Mouse (Mus musculus) right cerebral cortex, postnatal 4 days (tissue): ENCODE data around the gene Plxna4.
A peak's percentile ranks its signal among the peaks of the same experiment; 100 is the strongest.
"Not testable (repeated sequence)": the region's sequence is repeated elsewhere in the genome, so short reads cannot be mapped to it uniquely, and the experiment has no call there.

Source experiments
- DNase-seq: peaks from one replicate; pipeline ENCODE4 v3.0.0-alpha.2; 2022

Gene Plxna4

GRCm38 (mm10) chr6:32533962-32534740 is 53.8 kb downstream of the Plxna4 start:
- DNase-seq, result no peak

DNA sequence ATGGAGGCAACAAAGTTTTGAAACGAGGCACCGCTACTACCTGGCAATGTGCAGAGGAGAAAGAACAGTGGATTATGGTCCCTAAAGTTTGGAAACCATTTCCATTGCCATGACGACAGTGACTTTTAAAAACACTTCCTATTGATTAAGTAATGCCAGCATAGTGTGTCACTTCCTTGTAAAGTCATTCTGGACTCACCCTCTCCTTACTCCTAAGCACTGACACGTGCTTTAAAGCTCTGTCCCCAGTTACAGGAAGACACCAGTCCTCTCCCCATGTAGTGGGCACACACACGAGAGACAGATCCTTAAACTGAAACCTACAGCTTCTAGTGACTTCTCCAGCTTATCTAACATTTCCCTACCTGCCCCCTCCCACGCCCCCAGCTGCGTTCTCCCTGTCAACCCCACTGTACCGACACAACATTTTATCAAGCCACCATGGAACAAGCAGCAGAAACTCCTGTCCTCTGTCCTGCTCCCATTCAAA is 59.9 kb downstream of the Plxna4 start:
- DNase-seq, result no peak

DNA sequence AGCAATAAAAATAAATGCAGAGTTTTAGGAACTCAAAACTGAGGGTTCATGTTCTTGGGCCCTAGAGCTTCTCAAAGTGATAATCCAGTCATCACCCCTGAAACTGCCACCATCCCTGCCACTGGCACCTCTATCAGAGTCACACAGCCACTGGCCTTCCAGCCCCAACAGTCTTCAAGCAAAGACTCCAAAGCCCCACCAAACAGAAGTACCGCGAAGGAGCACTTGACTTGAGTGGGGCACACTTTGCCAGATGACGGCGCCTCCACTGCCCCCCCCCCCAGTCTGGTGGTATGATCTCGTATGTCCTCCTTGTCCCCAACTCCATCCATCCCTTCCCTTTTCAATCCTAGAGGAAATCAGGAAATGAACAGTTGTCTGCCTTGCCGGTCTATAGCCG is 60.5 kb downstream of the Plxna4 start:
- DNase-seq, result no peak

DNA sequence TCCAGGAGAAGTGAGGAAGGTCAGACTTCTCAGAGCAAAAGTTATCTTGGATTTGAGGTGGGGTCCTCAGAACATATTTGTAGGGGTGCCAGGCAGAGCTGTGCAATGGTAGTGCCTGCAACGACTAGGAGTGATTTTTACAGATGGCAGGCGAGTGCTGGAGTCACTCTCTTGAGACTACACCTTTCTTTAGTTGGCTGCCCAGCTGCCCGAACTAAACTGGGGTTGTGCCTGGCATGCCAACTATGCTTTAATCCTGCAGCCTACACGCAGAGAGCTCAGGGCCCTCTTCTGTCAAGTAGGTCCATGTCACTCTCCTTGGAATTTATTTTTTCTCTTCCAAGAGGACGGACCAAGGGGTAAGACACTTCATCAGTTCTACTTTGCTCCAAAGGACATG is 61.2 kb downstream of the Plxna4 start:
- no peak for DNase-seq

DNA sequence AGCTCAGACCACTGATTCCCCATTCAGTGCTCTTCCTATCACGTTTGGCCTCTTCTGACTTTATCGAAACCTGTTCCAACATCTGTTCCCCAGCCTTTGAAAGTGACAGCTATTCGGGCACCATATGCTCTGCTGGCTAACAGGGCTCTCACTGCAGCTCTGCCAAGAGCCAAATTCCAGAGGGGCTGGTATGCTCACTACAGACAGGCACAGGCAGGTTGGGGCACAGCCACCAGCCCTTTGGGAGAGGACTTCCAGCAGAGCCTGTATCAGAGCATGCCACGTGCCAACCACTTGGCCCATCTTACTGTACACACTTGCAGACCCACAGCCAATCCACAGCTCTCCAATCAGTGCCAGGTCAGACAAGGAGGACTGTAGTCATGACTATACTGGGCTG is 67.9 kb downstream of the Plxna4 start:
- no peak for DNase-seq

DNA sequence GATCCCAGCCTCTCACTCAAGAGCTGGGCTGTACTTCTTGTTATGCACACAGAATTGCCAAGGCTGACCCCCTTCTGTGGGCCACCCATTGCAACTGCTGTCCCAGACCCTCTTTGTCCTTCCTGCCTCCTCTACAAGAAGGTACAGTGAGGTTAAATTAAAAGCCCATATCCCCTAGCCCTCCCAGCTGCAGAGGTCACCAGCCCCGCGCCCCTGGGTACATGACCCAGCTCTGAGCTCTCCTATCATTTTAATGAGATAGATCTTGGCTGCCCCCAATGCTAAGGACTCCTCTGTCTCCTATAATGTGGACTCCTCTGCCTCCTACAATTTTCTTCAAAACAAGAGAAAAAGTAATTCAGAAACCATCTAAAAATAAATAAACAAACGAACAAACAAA is 69.4 kb downstream of the Plxna4 start:
- DNase-seq, result no peak

DNA sequence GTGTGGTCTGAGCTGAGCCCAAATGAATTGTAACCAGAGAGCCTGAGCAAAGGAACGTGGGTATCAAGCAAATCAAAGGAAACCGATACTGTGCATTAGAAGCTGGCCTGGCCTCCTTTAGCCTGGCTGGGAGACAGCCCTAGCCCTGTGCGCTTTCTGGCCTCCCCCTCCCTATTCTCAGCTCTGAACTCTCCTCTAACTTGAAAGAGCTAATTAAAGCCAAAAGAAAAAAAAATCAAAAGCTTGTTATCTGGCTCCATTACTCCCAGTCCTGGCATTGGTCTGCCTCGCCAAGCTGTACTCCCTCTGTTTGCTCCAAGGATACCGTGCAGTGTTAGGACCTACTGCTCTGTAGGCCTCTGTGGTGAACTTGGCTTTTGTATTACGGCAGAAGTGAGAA is 73.9 kb downstream of the Plxna4 start:
- no peak for DNase-seq

DNA sequence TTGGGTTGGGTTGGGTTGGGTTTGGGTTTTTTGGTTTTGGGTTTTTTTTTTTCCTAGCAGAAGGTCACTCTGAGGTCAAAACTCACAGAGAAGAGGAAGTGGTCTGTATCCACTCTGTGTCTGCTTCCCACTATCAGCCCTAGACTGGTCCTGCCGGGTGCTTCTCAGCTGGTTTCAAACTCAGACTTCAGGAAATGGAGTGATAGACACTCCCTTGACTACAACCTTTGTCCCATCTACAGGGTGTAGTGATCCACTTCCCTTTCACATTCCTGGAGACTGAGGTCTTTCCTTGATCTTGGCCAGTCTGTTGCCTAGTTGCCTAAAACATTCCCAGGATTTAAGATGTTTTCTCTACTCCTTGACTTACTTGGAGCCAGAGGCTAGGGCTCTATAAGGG is 76.0 kb downstream of the Plxna4 start:
- no peak for DNase-seq

DNA sequence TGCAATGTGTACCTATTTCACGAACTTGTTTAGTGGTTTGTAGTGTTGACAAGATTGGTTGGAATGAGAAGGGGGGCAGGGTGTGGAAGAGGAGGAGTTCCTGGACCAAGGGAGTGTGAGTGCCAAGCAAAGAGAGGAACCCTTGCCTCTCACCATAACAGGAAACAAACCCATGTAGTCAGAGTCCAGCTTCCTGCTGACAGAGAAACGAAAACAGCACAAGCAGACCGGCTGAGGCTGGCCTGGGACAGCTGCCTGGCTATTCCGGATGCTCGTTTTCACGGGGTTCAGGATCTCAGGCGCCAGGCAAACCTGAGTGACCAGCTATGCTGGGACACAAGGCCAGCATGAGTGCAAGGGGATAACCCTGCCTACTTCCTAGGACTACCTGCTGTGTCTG is 77.1 kb downstream of the Plxna4 start:
- no peak for DNase-seq

DNA sequence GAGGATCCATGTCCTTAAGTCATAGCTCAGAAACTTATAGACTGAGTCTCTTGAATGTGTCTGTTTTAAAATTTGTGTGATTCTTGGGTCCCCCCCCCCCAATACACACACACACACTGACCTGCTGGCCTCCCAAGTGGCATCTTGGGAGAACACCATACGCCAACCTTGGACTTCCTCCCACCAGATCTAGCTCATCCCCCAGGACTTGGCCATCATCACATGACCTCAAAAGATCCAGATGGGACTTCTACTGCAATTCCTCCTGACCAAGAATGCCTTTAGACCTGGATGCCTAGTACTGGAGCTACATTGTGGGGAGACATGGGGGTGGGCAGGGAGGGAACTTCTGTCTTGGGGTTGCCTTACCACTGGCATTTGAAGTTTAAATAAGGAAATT is 77.5 kb downstream of the Plxna4 start:
- no peak for DNase-seq

GRCm38 (mm10) chr6:32509046-32509445 is 78.9 kb downstream of the Plxna4 start:
- DNase-seq, result no peak

DNA sequence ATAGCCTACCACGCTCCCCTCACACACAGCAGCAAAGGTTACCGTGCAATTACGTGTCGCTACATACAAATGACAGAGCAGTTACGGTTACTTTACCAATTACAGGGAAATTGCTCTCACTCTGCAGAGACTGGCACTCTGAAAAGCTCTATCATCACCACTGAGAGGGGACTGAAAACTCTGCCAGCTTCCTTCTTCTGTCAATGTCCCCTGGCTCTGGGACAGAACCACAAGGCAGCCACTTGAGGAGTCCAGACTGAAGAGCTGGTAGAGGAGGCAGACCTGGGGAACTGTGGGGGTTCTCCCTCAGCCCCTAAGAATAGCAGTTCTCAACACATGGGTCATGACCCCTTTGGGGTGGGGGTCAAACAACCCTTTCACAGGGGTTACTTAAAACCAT is 83.0 kb downstream of the Plxna4 start:
- no peak for DNase-seq

DNA sequence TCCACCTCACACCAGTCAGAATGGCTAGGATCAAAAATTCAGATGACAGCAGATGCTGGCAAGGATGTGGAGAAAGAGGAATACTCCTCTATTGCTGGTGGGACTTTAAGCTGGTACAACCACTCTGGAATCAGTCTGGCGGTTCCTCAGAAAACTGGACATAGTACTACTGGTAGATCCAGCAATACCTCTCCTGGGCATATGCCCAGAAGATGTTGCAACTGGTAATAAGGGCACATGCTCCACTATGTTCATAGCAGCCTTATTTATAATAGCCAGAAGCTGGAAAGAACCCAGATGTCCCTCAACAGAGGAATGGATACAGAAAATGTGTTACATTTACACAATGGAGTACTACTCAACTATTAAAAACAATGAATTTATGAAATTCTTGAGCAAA is 86.8 kb downstream of the Plxna4 start:
- not testable (repeated sequence) for DNase-seq

DNA sequence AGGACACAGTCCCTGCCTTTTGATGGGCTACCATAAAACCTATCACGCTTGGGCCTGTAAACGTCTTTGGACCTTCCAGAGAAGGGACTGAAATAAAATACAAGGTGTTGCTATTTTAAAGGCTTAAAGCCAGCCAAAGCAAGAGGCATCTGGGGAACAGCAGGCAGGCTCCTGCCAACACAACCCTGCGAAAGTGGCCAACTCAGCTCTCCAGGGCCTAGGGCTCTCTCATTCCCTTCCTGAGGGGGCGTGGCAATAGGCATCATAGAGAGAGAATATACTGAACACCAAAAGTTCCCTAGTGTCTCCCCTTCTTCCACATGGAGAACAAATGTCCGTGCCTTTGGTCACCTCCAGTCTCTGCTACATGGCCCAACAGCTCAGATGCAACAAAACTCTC is 89.9 kb downstream of the Plxna4 start:
- no peak for DNase-seq

GRCm38 (mm10) chr6:32496109-32496508 is 91.9 kb downstream of the Plxna4 start:
- no peak for DNase-seq

- DNase-seq, result no peak
Observed at GRCm38 (mm10) chr6:32495532-32495931, 92.5 kb downstream of the Plxna4 start.

DNA sequence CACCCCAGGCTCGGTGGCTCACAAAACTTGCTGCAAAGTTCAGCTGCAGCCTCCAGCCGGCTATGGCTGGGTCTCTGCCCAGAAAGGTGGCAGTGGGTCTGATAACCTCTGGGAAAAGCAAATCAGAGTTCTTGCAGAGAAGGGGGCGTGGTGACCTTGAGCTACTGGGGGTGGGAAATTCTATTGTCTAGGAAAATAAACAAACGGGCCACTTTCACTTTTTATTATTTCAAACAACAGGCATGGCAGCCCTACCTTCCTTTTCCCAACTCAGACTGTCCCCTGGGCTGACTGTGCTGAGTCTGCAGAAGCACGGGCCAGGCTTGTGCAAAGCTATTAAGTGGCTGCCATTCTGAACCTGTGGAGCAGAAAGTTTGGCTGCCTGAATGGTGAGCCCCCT is 94.4 kb downstream of the Plxna4 start:
- no peak for DNase-seq

GRCm38 (mm10) chr6:32487121-32487520 is 100.9 kb downstream of the Plxna4 start:
- DNase-seq, result no peak

- DNase-seq, result no peak
Observed at GRCm38 (mm10) chr6:32482469-32482868, 105.5 kb downstream of the Plxna4 start.

- DNase-seq, result no peak
Observed at GRCm38 (mm10) chr6:32480741-32481140, 107.3 kb downstream of the Plxna4 start.

DNA sequence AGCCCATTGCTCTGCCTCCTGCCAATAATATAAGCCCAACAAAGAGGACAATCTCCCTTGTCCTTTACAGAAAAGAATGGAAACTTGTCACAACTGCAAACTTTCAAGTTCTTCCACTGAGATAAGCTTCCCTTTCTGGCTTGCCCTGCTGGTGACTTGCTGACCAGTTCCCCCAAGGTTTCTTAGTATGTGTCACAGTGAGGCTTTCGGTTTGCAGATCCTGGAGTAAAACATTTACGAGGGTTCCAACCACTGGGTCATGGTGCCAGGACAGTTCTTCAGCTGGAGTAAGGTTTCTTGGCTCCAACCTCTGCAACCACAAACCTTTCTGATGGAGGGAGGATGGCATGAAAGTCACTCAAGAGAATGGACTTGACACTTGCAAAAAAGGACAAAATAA is 108.2 kb downstream of the Plxna4 start:
- no peak for DNase-seq

GRCm38 (mm10) chr6:32479193-32479758 is 108.7 kb downstream of the Plxna4 start:
- DNase-seq, result peak; percentile 38

- no peak for DNase-seq
Observed at GRCm38 (mm10) chr6:32475958-32476357, 112.0 kb downstream of the Plxna4 start.

GRCm38 (mm10) chr6:32472062-32472461 is 115.9 kb downstream of the Plxna4 start:
- DNase-seq, result no peak

DNA sequence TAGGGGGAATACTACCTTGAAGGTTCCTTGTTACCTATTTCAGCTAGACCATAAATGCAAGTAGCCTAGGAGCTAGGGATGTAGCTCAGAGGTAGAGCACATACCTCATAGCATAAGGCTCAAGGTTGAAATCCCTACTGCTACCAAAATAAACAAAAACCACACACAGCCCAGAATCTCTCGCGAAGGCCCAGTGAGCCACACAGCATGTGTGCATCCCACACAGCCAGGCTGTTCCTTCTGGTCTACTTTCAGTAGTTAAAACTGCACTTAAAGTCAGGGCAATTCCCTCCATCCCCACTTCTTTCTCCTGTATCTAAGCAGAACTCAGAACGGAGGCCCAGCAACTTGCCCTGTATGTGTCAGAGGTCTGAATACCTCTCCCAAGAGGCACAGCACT is 116.4 kb downstream of the Plxna4 start:
- DNase-seq, result no peak
